Mouse (Mus musculus): ENCODE measurements around the gene Gm49383.
"Not testable (repeated sequence)": the region's sequence is repeated elsewhere in the genome, so short reads cannot be mapped to it uniquely, and the experiment has no call there.

Gm49383 gene

DNA sequence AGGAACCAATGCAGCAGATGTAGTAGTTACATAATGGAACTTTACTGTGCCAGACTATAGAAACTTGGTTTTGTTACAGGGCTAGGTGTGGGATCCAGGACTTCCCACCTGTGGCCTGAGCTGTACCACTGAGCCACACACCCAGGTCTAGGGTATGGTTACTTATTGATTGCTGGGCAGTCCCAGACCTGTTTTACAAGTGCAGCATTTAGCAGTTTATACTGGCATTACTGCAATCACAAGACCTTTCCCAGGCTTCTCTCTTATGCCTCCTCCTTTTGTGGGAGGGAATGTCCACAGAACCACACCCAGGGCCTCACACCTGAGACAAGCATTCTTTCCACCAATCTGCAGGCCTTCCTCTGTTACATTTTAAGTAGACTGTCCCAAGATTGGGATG, 2.1 kb upstream of the Gm49383 start:
- no peak for DNase-seq (ENCODE audit: low spot score)

DNA sequence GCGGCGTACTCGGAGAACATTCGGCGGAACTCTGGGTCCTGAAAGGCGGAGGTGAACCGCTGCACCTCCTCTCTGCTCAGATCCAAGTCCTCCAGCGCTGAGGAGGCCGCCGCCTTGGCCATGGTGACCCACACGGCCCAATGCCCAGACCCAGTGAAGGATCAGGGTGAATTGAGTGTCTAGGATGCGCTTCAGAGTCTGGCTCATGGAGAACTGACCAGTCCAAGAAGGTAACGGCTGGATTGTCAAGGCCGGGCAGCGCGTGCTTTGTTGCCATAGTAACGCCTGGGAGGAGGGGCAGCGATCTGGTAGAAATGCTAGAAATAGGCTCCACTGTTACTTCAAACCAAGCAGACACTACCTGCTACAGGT, 1.2 kb upstream of the Gm49383 start, which contains the start of gene Dnaaf2:
Gene Dnaaf2 (minus strand): TSS at position 266 of the 372 bp plus-strand sequence.
- DNase-seq (ENCODE audit: low spot score): peak; percentile 72

DNA sequence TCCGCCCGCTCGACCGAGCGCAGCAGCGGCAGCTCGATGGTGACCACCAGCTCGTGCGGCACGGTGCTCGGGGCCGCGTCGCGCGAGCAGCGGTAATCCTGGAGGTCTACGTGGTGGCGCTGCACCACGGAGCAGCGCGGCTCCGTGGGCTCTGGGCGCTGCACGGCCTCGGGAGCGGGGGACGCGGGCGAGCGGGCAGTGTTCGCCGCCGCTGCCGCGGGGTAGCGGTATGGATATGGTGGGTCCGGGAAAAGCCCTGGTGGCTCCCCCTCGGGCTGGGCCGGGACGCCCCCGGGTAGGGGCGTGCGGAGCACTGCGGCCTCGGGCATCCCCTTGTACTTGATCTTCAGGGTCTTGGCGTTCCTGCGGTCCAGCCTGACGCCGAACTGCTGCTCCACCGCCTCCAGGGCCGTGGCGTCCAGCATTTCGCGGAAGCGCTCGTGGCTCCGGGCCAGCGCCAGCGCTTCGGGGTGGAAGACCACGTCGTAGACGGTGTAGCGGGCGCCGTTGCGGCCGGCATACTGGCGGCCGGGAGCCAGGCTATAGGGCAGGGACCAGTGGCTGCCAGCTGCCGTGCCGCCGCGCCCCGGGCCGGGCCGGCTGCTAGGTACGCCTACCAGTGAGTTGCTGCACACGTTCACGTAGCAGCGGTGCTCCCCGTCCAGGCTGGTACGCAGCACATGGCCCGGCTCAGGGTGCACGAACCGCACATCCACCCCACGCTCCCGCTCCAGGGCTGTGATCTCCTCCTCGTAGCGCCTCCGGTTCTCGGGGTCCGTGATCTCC, 667 bp upstream of the Gm49383 start:
- DNase-seq (ENCODE audit: low spot score): peak; percentile 63

DNA sequence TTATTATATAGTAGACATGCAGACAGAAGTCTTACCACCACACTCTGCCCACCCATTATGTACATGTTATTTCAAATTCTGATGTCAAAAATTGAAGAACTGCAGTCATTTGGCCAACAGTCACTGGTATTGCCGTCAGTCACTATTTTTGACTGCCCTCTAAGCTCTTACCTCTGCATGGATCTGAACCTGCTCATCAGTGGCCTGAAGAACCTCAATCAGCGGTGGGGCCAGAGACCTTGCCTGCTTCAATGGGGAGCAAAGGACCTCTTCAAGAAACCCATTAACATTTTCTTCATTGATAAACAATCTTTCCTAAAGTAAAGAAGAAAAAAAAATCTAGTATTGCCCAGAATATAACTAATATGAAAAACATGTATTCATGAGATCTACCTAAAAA, 4.3 kb downstream of the Gm49383 start:
- DNase-seq (ENCODE audit: low spot score): no peak

DNA sequence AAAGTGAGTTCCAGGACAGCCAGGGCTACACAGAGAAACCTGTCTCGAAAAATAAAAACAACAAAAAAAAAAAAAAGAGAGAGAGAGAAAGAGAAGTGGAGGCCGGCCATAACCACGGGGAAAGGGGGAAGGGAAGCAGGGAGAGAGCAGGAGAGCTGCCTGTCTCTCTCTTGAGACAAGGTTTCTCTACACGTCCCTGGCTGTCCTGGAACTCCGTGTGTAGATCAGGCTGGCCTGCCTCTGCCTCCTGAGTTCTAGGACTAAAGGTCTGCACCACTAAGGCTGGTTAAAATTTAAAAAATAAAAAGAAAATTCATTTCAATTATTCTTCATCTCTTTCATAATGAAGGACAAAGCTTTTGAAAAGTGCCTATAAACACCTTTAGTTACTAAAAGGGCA, 5.5 kb downstream of the Gm49383 start:
- no peak for DNase-seq (ENCODE audit: low spot score)

DNA sequence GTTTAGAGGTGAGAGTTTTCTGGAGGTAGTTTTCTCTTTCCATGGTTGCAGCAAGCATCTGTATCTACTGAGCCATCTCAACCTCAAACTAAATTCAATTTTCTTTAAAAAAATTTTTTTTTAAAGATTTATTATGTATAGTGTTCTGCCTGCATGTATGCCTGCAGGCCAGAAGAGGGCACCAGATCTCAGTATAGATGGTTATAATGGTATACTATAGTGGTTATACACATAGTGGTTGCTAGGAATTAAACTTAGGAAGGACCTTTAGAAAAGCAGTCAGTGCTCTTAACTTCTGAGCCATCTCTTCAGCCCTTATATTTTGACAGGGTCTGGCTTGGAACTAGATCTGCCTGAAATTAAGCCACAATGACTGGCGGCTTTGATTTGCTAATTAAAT, 6.4 kb downstream of the Gm49383 start:
- no peak for DNase-seq (ENCODE audit: low spot score)

DNA sequence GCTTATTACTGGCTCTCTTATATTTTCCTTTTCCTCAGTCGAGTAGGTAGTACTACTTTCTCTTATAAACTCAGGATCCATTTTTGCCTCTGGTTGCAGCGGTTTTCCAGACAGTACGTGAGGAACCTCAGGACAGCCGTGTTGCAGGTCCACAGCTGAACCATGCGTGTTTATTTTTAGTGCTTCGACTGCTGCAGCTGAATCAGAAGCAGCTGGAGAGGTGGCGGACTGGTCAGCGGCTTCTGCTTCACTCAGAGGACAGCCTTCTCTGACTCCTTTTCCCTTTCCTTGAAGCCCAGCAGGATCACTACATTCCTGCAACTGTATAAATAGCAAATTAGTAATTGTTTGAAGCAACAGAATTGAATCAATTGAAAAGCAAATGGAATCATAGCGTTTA, 6.8 kb downstream of the Gm49383 start:
- no peak for DNase-seq (ENCODE audit: low spot score)

DNA sequence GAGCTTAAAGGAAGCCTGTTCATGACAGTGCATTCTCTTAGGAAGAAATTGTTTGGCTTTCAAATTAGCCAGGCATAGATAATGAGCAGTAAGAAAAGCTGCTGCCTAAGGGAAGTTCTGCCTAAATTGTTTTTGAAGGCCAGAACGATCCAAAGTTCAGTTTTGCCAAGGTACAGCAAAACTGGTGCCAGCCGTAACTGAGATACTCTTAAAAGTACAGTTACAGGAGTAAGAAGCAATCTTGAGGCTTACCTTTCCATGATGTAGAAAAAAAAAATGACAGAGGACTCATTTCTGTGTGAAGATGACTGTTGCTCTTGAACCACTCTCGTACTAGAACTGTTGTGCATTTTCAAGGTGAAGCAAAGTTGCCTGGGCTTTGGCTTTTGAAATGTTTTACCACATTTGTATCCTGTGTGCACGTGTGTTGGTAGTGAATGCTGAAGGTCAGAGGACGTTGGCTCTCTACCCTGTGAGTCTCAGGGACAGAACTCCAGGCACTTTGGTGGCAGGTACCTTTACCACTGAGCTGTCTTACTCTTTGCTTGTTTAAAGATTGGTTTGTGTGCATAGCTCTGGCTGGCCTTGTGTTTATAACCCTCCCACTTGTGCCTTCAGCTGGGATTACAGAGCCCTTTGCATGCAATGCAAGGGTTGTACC, 10.0 kb downstream of the Gm49383 start:
- DNase-seq (ENCODE audit: low spot score): no peak

DNA sequence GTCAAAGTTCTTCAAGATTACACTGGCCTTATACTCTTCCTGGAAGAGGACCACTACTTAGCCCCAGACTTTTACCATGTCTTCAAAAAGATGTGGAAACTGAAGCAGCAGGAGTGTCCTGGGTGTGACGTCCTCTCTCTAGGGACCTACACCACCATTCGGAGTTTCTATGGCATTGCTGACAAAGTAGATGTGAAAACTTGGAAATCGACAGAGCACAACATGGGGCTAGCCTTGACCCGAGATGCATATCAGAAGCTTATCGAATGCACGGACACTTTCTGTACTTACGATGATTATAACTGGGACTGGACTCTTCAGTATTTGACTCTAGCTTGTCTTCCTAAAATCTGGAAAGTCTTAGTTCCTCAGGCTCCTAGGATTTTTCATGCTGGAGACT, 11.5 kb downstream of the Gm49383 start:
- no peak for DNase-seq (ENCODE audit: low spot score)

DNA sequence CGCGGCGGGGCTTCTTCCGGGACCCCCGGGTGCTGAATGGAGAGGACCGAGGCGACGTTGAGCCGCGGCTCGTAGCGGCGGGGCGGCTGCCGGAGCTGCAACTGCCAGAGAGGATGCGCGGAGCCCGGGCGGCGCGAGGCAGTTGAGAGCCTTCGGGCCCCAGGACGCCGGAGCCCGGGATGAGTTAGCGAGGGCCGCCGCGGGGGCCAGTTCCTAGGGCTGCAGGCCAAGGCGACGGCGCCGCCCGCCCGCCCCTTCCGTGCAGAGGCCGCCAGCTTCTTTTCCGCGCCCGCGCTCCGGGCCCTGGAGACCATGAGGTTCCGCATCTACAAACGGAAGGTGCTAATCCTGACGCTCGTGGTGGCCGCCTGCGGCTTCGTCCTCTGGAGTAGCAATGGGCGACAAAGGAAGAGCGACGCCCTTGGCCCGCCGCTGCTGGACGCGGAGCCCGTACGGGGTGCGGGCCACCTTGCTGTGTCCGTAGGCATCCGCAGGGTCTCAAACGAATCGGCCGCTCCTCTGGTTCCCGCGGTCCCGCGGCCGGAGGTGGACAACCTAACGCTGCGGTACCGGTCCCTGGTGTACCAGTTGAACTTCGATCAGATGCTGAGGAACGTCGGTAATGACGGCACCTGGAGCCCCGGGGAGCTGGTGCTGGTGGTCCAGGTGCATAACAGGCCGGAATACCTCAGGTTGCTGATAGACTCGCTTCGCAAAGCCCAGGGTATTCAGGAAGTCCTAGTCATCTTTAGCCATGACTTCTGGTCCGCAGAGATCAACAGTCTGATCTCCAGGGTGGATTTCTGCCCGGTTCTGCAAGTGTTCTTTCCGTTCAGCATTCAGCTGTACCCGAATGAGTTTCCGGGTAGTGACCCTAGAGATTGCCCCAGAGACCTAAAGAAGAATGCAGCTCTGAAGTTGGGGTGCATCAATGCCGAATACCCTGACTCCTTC, 12.3 kb downstream of the Gm49383 start:
- peak; percentile 56 for DNase-seq (ENCODE audit: low spot score)

DNA sequence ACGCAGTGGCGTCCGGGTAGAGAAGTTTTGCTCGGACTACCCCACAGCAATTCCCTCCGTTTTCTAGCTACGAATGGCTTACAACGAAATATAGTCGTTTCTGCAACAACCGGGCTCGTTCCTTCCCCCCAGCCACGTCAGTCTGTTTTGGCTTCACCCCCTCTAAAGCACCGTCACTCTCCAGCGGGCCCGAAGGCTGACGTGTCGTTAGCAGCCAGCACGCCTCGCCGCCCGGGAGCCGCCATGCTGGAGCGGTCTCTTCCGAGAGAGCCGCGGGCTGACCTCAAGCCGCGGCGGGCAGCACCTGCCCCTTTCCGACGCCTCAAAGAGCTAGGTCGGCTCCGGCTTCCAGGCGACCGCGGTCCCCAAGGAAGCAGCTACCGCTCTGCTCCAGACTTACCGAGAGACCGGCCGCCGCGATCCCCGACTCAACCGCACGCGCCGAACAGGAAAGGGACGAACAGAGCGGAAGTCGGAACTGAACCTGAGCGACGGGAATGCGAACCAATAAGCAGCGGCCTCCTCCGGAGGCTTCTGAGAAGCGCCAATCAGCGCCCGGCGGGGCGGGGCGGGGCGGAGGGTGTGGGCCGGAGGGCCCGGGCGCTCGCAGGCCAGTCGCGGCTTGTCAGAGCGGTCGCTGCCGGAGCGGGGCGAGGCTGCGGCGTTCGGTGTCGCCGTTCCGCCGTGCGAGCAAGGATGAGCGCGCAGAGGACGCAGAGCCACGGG, 13.2 kb downstream of the Gm49383 start, which contains the start of the genes Rpl36al and Mgat2:
Gene Rpl36al (minus strand): TSS at position 501 of the 726 bp plus-strand sequence.
Gene Mgat2 (plus strand): TSS at position 575 of the 726 bp plus-strand sequence.
- DNase-seq (ENCODE audit: low spot score): peak; percentile 100

DNA sequence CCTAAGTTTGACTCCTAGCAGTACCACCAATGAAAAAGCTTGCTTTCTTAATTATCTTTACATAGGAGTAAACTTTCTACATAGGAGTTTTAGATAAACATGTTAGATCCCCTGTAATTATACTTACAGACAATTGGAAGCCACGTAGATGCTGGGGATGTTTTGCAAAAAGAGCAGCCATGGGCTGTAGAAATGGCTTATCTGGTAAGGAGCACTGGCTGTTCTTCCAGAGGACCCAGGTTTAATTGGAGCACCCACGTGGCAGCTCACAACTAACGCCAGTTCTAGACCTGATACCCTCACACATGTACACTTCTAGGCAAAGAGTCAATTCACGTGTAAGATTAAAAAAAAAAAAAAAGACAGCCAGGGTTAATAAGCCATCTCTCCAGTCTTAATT, 15.1 kb downstream of the Gm49383 start:
- no peak for DNase-seq (ENCODE audit: low spot score)

DNA sequence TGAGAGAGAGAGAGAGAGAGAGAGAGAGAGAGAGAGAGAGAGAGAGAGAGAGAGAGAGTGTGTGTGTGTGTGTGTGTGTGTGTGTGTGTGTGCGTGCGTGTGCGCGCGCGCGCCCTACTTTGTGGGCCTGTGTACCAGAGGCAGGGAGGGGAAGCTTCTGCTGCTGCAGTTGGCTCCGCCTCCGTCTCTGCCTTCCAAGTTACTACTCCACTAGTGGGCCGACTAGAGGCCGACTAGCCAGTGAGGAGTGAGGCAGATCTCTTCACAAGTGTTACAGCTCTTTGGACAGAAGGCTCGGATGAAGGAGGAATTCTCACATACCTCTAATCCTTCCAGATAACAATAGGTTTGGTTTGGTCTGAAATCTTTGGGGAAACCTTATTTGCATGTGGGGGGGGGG, 17.5 kb downstream of the Gm49383 start:
- DNase-seq (ENCODE audit: low spot score): no peak

DNA sequence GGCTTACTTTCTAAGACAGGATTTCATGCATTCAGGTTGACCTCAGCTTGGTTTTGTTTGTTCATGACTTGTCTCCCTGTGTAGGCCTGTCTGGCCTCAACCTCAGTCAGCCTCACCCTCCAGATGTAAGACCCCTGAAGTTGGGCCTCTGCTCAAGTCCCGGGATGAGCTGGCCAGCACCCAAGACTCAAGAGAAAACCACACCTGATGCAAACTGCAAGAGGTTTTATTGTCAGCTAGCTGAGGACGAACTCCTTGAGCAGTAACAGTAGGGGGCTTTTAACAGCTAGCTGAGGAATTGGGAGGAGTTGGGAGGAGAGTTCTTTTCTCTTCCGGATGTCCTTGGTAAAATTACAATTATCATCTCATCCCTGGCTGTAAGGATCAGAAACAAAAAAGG, 19.4 kb downstream of the Gm49383 start:
- no peak for DNase-seq (ENCODE audit: low spot score)

DNA sequence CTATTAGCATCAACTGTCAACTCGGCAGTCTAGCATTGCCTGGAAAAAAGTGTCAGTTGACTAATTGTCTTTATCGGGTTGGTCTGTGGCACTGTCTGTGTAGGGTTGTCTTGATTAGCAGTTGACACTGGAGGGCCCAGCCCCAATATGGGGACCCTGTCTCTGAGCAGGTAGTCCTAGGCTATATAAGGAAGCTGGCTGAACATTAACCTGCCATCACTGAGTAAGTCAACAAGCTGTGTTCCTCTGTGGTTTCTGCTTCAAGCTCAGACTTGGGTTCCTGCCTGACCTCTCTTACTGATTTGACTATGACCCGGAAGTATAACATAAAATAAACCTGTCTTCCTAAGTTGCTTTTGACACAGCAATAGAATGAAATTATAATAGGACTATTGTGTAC, 20.9 kb downstream of the Gm49383 start:
- DNase-seq (ENCODE audit: low spot score): no peak

DNA sequence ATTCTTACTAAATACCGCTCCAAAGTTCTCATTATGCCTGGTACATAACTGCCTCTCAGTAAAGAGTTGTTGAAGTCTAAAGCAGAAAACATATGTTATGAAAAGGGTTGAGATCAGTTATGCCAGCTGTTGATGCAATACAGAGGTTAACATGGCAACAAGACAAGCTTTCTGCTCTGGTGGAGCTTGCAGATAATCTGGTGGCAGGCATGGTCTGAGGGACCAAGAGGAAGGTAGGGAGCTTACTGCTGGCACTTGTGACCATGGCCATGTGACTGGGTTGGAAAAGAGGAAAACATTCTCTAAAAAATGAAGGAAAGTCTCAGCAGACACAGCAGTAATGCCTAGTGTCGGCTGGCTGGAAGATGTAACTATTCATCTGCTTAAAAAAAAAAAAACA, 25.6 kb downstream of the Gm49383 start:
- DNase-seq (ENCODE audit: low spot score): no peak

DNA sequence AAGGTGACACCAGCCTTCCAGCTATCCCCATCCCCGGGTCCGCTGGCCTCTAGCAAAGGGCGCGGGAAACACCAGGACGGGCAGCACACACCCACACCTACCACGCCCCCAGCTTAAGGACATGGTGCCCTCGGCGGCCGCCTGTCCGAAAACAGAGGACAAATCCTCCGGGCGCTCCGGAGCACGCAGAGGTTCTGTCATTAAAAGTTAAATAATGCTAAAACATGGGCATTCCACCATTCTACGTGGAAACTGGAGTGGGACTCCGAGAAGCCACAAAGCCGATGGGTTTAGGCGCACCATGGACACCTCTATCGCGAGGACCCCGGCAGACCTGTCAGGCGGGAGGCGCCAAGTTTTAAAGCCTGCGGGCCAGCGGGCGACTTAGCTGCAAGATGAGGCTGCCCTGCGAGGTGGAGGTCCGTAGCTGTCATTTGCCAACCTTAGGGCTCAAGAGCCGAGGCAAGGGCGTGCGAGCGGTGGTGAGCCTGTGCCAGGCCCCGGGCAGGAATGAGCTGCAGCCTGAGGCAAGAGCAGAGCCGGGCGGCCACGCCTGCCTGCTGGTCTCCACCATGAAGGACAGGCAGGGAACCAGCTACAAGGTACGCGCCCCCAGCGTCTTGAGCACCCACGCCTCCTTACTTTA, 28.3 kb downstream of the Gm49383 start, which contains the start of gene Lrr1:
Gene Lrr1 (plus strand): TSS at position 354 of the 646 bp plus-strand sequence.
- peak; percentile 84 for DNase-seq (ENCODE audit: low spot score)

DNA sequence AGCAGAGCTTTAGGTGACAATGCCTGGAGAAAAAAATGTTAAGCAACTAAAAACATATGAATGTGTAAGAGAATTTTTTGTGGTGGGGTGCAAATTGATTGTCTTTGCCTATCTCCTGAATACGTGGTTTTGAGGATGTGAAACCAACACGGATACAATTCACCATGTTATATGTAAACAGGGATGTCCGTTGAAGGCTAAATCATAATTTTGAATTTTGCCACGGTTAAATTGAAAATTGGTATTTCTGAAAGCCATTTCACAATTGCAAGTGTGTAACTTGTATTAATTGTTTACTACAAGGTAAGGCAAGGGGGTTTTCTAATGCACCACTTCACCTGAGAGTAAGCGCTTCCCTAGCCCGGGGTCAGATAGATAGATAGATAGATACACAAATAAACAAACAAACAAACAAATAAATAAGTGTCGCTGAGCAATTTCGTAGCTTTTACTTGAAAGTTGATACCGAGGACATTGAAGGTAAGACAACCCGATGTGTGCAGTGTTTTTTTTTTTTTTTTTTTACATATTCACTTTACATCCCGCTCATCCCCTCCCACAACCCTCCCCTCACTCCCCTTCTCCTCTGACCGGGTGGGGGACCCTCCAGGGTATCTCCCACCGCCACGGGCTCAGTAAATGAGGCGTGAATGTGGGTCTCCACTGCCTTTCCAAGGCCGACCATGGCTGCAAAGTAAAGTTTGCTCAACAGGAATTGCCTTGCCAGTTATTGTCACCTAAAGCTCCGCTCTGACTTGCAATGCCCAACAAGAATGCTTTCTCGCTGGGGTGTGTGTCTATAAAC, 29.0 kb downstream of the Gm49383 start:
- DNase-seq (ENCODE audit: low spot score): no peak

DNA sequence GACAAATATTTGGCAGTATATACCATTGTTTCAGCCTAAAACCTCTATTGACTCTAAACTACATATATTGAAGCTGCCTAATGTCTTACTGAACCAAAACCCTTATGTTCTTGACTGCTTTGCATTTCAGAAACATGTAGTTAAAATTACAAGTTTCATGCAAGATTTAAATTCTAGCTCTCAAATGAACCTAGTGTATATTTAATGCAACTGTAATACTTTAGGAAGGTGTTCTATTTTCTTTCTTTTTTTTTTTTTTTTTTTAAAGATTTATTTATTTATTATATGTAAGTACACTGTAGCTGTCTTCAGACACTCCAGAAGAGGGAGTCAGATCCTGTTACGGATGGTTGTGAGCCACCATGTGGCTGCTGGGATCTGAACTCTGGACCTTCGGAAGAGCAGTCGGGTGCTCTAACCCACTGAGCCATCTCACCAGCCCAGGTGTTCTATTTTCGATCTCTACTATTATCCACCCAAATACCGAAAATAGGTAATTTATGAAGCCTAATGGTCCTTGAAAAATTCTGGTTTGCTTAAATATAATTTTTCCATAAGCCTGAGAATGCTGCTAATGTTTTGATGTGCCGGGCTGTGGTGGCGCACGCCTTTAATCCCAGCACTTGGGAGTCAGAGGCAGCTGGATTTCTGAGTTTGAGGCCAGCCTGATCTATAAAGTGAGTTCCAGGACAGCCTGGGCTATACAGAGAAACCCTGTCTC, 29.9 kb downstream of the Gm49383 start:
- DNase-seq (ENCODE audit: low spot score): not testable (repeated sequence)

DNA sequence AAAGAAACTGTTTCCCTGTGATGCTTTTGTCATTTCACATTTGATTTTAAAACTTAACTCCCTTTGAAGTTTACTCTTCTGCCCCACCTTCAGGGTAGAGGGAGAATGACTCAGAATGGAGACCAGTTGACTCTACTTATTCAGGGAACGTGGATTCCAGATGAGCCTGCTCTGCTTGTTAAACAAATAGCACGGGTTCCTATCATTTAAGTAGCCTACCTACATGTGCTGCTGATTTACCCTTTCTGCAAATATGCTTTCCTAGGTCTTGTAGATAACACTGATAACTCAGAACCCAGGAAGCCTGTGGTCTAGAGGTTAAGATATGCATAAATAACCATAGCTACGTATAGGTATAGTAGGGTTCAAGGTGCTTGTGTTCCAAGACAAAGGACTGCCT, 32.0 kb downstream of the Gm49383 start:
- DNase-seq (ENCODE audit: low spot score): peak; percentile 22
